Mouse (Mus musculus) stomach, postnatal 0 days (tissue): ENCODE measurements around the gene B9d2. TPM values are rescaled to one million over a fixed set of nuclear protein-coding genes. Genes with fewer than 3 reads are reported as not detected.

ENCODE experiments used
- ATAC-seq: fragments of 200-750 bp; cut with Nextera tagmentation; 2 replicates; pipeline ENCODE4 v1.8.0; 2017; ENCODE audit not compliant: low FRiP score, low TSS enrichment
- DNase-seq: peaks from one replicate; pipeline ENCODE4 v3.0.0-alpha.2; 2016; ENCODE audit warnings: low spot score
- H3K27ac ChIP-seq: fragments of 300-500 bp; sonication (generic); replicated peaks from 2 replicates; pipeline ENCODE4 v1.5.1; 2014; ENCODE audit warnings: mild to moderate bottlenecking, control low read depth
- H3K27me3 ChIP-seq: fragments of 300-500 bp; sonication (generic); 2 replicates; pipeline ENCODE4 v1.6.1; 2014; ENCODE audit warnings: low read length; ENCODE audit not compliant: control insufficient read depth, insufficient read depth
- H3K36me3 ChIP-seq: fragments of 300-500 bp; sonication (generic); 2 replicates; pipeline ENCODE4 v1.6.1; 2014; ENCODE audit warnings: low read length, mixed read lengths; ENCODE audit not compliant: control insufficient read depth, insufficient read depth
- H3K4me1 ChIP-seq: fragments of 300-500 bp; sonication (generic); replicated peaks from 2 replicates; pipeline ENCODE4 v1.6.1; 2014; ENCODE audit warnings: antibody characterized with exemption; ENCODE audit not compliant: control insufficient read depth, insufficient read depth
- H3K4me2 ChIP-seq: fragments of 300-500 bp; sonication (generic); replicated peaks from 2 replicates; pipeline ENCODE4 v1.6.1; 2014; ENCODE audit warnings: low read depth, mild to moderate bottlenecking, control low read depth, moderate library complexity
- H3K4me3 ChIP-seq: fragments of 300-500 bp; sonication (generic); 2 replicates; pipeline ENCODE4 v1.5.1; 2014; ENCODE audit warnings: low read depth, low read length, control low read depth
- H3K9ac ChIP-seq: fragments of 300-500 bp; sonication (generic); 2 replicates; pipeline ENCODE4 v1.6.1; 2014; ENCODE audit warnings: mild to moderate bottlenecking, low read length, control low read depth, mixed read lengths
- H3K9me3 ChIP-seq: fragments of 300-500 bp; sonication (generic); 2 replicates; pipeline ENCODE4 v1.6.1; 2016; ENCODE audit warnings: low read length; ENCODE audit not compliant: control insufficient read depth
- CTCF ChIP-seq: IDR thresholded peaks from 2 replicates; pipeline ENCODE4 v1.5.1; 2016; ENCODE audit warnings: antibody characterized with exemption, low read depth, mild to moderate bottlenecking, moderate library complexity
- EP300 ChIP-seq: optimal IDR thresholded peaks from 2 replicates; pipeline ENCODE3; 2016; ENCODE audit warnings: antibody characterized with exemption
- WGBS: fragments of 180-500 bp; shearing (Covaris S2); extraction: QIAGEN DNeasy Blood & Tissue Kit; methylation state at CpG from one replicate; pipeline ENCODE4 v1.1.7; 2014; 5-methylcytosine and 5-hydroxymethylcytosine counted together
- polyA plus RNA-seq: library from polyadenylated mRNA; unstranded; fragments of >200 nt; fragmentation: Nextera tagmentation; extraction: Ambion mirVana; gene quantifications from 2 replicates; pipeline ENCODE4 v1.2.1, GENCODE M21; 2015

Gene B9d2
- polyA plus RNA-seq, 1 experiment from 2014 or later, result 11.6 TPM

DNA sequence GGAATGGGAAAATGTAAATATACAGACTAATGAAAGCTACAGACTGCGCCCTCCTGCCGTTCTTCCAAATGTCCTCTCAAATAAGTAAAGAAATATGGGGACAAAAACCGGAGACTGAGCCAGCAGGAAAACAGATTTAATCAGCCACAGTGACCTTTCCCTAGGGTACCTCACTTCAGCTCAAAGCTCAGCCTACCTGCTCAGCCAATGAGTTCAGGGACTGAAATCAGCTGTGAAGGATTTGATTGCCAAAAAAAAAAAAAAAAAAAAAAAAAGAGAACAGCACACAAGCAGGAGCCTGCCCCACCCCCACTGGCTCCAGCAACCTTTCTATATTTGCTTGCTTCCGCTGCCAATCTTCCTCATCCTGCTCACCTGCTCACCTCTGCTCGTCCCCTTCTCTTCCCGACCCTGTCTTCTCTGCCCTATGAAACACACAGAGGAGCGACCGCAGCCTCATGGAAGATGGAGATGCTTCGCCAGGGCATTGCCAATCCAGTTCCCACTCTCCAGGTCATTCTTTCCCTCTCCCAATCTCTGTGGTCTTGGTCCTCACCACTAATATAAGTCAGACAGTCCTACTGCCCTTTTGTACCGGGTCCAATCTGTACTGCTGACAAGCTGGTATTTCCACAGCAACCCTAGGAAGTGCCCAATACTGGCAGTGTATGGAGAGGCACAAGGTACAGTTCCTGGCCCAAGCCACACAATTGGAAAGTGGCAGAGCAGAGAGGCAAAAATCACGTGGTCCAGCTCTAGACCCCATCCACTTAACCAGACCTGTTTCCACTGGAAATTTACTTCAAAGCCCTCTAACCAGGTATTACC, 24.8 kb upstream of the B9d2 start:
- peak; percentile 54 for DNase-seq
- 0 out of 2 replicates have a peak, but pooled peaks cover 2% of the 10 kb centered on the region for H3K4me1 ChIP-seq
- ATAC-seq, result no peak
- 60% methylated on average over 11 of the region's 11 CpGs for WGBS
- H3K4me3 ChIP-seq, result no peak overlapping the region
- H3K36me3 ChIP-seq, result no peaks in the 10 kb centered on the region
- no peak for TF ChIP-seq EP300
- TF ChIP-seq CTCF, result no peak
- no peaks in the 10 kb centered on the region for H3K9me3 ChIP-seq
- no peak overlapping the region for H3K9ac ChIP-seq
- H3K27ac ChIP-seq, result no peak overlapping the region
- H3K4me2 ChIP-seq, result no peak overlapping the region
- H3K27me3 ChIP-seq, result no peaks in the 10 kb centered on the region

GRCm38 (mm10) chr7:25657785-25658184, 22.8 kb upstream of the B9d2 start:
- Histone ChIP-seq H3K27ac (peak overlapping the region; percentile 45; the same call in 1 of the 2 replicates), H3K36me3 (no peaks in the 10 kb centered on the region), H3K27me3 (no peaks in the 10 kb centered on the region), H3K9ac (peak overlapping the region; percentile 56), H3K4me3 (peak overlapping the region; percentile 47), H3K4me2 (peak overlapping the region; percentile 64), H3K9me3 (no peaks in the 10 kb centered on the region), H3K4me1 (0 out of 2 replicates have a peak, but pooled peaks cover 2% of the 10 kb centered on the region)
- no peak for ATAC-seq
- TF ChIP-seq EP300, result no peak
- TF ChIP-seq CTCF, result no peak
- 24% methylated on average over 10 of the region's 10 CpGs for WGBS
- no peak for DNase-seq

DNA sequence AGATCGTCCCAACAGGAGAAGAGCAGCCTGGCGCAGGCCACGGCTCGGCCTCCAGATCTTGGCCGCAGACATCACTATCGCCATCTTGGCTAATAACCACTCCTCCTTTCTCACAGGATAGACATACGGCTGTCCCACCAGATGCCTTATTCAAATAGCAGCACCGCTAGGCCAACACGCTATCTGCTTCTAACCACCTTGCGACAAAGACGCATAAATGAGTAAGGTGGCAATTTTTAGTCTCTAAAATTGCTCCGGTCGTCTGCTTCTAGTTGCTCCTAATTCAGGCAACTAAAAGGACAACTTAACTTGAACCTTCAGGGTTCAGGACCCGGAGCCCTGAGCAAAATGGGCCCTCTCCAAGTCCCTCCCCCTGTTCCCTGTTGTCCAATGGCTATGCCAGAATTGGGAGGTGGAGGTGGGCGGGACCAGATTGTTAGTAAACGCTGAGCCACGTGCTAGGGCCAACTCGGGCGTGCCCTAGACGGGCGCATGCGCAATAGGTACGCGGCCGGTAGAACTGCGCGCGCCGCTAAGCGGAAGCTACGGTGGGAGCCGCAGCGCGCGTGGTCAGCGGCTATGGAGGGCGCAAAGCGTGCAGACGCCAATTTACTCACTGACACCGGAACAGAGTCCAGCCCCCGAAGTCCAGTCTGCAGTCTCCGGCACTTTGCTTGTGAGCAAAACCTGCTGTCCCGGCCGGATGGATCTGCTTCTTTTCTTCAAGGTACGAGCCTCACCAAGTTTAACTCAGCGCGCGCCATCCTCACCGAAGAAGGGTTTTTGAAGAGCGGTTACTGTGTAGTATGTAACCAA, 21.7 kb upstream of the B9d2 start, which contains the start of the genes Bckdha and Exosc5:
Gene Bckdha (minus strand): TSS at position 325 of the 816 bp plus-strand sequence.
Gene Exosc5 (plus strand): TSS at position 508 of the 816 bp plus-strand sequence.
- TF ChIP-seq CTCF, result no peak; the same call in 1 of the 2 replicates
- TF ChIP-seq EP300, result peak; percentile 98
- no peaks in the 10 kb centered on the region for H3K27me3 ChIP-seq
- H3K36me3 ChIP-seq, result no peaks in the 10 kb centered on the region
- no peaks in the 10 kb centered on the region for H3K9me3 ChIP-seq
- peak within 1 kb of the TSS; percentile 59 for H3K27ac ChIP-seq
- H3K4me1 ChIP-seq, result 0 out of 2 replicates have a peak, but pooled peaks cover 2% of the 10 kb centered on the region
- DNase-seq (peak; percentile 99), ATAC-seq (peak; percentile 98)
- peak within 1 kb of the TSS; percentile 66 for H3K4me3 ChIP-seq
- peak within 1 kb of the TSS; percentile 70 for H3K9ac ChIP-seq
- peak within 1 kb of the TSS; percentile 73 for H3K4me2 ChIP-seq
- WGBS, result under 1% methylated on average over 50 of the region's 50 CpGs

- Histone ChIP-seq H3K36me3 (0 out of 2 replicates have a peak, but pooled peaks cover 5% of the 10 kb centered on the region), H3K27me3 (no peaks in the 10 kb centered on the region), H3K4me3 (no peak overlapping the region), H3K9ac (no peak overlapping the region), H3K9me3 (no peaks in the 10 kb centered on the region), H3K27ac (no peak overlapping the region), H3K4me1 (no peaks in the 10 kb centered on the region), H3K4me2 (no peak overlapping the region)
- DNase-seq (no peak), ATAC-seq (no peak)
- TF ChIP-seq EP300 (no peak), CTCF (no peak)
- 93% methylated on average over 8 of the region's 8 CpGs for WGBS
Observed at GRCm38 (mm10) chr7:25666381-25666780, 14.2 kb upstream of the B9d2 start.

DNA sequence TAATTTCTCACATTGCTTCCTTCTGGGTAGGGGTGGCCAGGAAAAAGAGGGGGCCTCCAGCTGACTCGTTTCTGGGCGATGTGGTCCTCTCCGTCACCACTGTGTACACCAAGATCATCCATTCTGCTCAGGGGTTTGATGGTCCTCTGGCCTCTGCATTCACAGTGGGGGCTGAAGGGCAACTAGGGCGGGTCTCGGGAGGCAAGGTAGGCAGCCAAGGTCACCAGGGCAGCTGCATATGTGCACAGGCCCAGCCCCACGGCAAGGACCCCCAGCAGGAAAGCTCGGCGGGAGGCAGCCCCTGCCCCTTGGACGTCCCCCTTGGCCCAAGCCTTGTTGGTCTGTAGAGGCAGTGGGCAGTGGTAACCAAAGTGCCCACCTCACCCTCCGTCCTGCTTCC, 11.4 kb upstream of the B9d2 start:
- no peaks in the 10 kb centered on the region for H3K9me3 ChIP-seq
- H3K27me3 ChIP-seq, result no peaks in the 10 kb centered on the region
- 85% methylated on average over 10 of the region's 10 CpGs for WGBS
- ATAC-seq (no peak), DNase-seq (no peak)
- H3K9ac ChIP-seq, result no peak overlapping the region
- TF ChIP-seq EP300, result no peak
- no peak for TF ChIP-seq CTCF
- no peak overlapping the region for H3K4me2 ChIP-seq
- no peaks in the 10 kb centered on the region for H3K4me1 ChIP-seq
- H3K36me3 ChIP-seq, result 0 out of 2 replicates have a peak, but pooled peaks cover 5% of the 10 kb centered on the region
- H3K27ac ChIP-seq, result no peak overlapping the region
- H3K4me3 ChIP-seq, result no peak overlapping the region
